8 mouse cellular contexts compared by ENCODE assay signal in the genomic region with DNA sequence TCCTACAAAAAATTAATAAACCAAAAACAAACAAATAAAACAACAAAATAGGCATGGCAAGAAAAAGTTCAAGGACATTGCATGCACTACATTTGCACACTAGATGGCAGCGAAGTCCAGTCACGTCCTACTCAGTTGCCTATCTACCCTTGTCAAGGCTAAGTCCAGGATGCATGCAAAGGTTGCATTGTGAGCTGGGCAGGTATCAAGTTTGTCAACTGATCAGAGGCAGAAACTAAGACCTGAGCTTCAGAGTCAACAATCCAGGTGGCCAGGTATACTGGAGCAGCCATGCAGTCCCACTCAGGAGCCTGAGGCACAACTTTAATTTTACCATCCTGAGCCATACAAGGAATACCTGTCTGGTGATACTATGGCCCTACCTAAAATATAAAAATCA. TPM values are rescaled to one million over a fixed set of nuclear protein-coding genes. Genes with fewer than 3 reads are reported as not detected.
DNase-seq lines count a peak whose midpoint lies in the region; ATAC-seq and TF ChIP-seq lines count a peak whose summit lies in the region.

No protein-coding gene starts in this region.

- H3K4me2 ChIP-seq in hindbrain, embryonic 16.5 days (ENCODE audit: low read length) = no peak overlapping the region
- no peak overlapping the region for H3K4me2 ChIP-seq in myocyte (ENCODE audit: low read depth)

- peaks cover 19% of the 10 kb centered on the region for H3K36me3 ChIP-seq in hindbrain, embryonic 16.5 days (ENCODE audit: control insufficient read depth, insufficient read depth, low read length)
- peaks cover 30% of the 10 kb centered on the region for H3K36me3 ChIP-seq in liver, adult 2 months (ENCODE audit: control insufficient read depth, insufficient read depth, low read length)
- H3K36me3 ChIP-seq in myocyte (ENCODE audit: control insufficient read depth, insufficient read depth) = peaks cover 32% of the 10 kb centered on the region

- no peak overlapping the region for H3K27ac ChIP-seq in hindbrain, embryonic 16.5 days (ENCODE audit: low read depth, low read length)
- H3K27ac ChIP-seq in liver, adult 2 months (replicated peaks; ENCODE audit: insufficient read depth, low read depth, low read length) = no peak overlapping the region

- H3K9me3 ChIP-seq in hindbrain, embryonic 16.5 days (ENCODE audit: control insufficient read depth, low read length) = no peaks in the 10 kb centered on the region

- no peak for TF ChIP-seq POLR2A in liver, adult 2 months (IDR thresholded peaks at IDR 0.05; ENCODE audit: extremely low read depth, insufficient read depth, low read length)
- peak; percentile 51 for TF ChIP-seq POLR2A in myocyte (IDR thresholded peaks at IDR 0.05; ENCODE audit: insufficient read length, low read depth)

- TF ChIP-seq CTCF in liver, adult 2 months (IDR thresholded peaks at IDR 0.05; ENCODE audit: low read depth, low read length) = peak; percentile 75

- no peak overlapping the region for H3K4me3 ChIP-seq in hindbrain, embryonic 16.5 days (ENCODE audit: low read length)
- no peak overlapping the region for H3K4me3 ChIP-seq in liver, adult 2 months (ENCODE audit: insufficient read depth, low read depth, low read length)
- H3K4me3 ChIP-seq in myocyte = no peak overlapping the region

- DNase-seq in right cerebral cortex, postnatal 10 days (ENCODE audit: low spot score in 2 of 2) = peak; percentile 69 to 72
- DNase-seq in right cerebral cortex, postnatal 4 days = no peak
- DNase-seq in c-Kit-negative CD71-positive TER-119-positive erythroid progenitor cells, embryonic 14.5 days (ENCODE audit: low read depth, low spot score) = peak; percentile 72
- peak; percentile 72 for DNase-seq in liver, adult 2 months (ENCODE audit: extremely low read depth, low read depth, low spot score)
- no peak for DNase-seq in ovary, postnatal 36 days (ENCODE audit: low spot score)

- no peaks in the 10 kb centered on the region for H3K79me2 ChIP-seq in liver, adult 2 months (ENCODE audit: control insufficient read depth, insufficient read depth, low read length)
- peaks cover 32% of the 10 kb centered on the region for H3K79me2 ChIP-seq in myocyte (ENCODE audit: control insufficient read depth, insufficient read depth)

- H3K9ac ChIP-seq in hindbrain, embryonic 16.5 days (ENCODE audit: low read depth, low read length) = no peak overlapping the region
- no peak overlapping the region for H3K9ac ChIP-seq in liver, adult 2 months (ENCODE audit: low read depth, low read length)

- no peaks in the 10 kb centered on the region for H3K27me3 ChIP-seq in hindbrain, embryonic 16.5 days (replicated peaks; ENCODE audit: control insufficient read depth, insufficient read depth, low read length)
- no peaks in the 10 kb centered on the region for H3K27me3 ChIP-seq in liver, adult 2 months (ENCODE audit: control insufficient read depth, insufficient read depth, low read length)
- H3K27me3 ChIP-seq in myocyte (ENCODE audit: control insufficient read depth, insufficient read depth, insufficient read length) = no peaks in the 10 kb centered on the region

- 4% methylated on average over 2 of the region's 2 CpGs for WGBS in hindbrain, embryonic 16.5 days
- 5% methylated on average over 2 of the region's 2 CpGs for WGBS in liver, adult 2 months

- ATAC-seq in erythroid progenitor cell, adult 5-6 weeks (replicated peaks; ENCODE audit: low FRiP score, poor library complexity, severe bottlenecking) = peak; percentile 82
- peak; percentile 64 for ATAC-seq in hindbrain, embryonic 16.5 days

- peaks cover 36% of the 10 kb centered on the region for H3K4me1 ChIP-seq in hindbrain, embryonic 16.5 days (ENCODE audit: control insufficient read depth, insufficient read depth, low read depth, low read length)
- peaks cover 9% of the 10 kb centered on the region; the same call in 1 of the 2 replicates for H3K4me1 ChIP-seq in liver, adult 2 months (ENCODE audit: control insufficient read depth, insufficient read depth, low read length)

- H3ac ChIP-seq in myocyte (ENCODE audit: control insufficient read depth, insufficient read length) = no peak overlapping the region

TF ChIP-seq in myocyte, 11 proteins besides CTCF, POLR2A, EP300 and RAD21:
- TF ChIP-seq POLR2AphosphoS2 (IDR thresholded peaks at IDR 0.05; ENCODE audit: insufficient read length, low read depth) (peak; percentile 94), E2F4 (IDR thresholded peaks at IDR 0.05; ENCODE audit: insufficient read depth) (no peak)

RNA-seq across cellular contexts. Expression of a gene that starts 21.9 kb away (rescaled TPM):
- total RNA-seq in erythroid progenitor cell, adult 5-6 weeks (2015; ENCODE audit: low replicate concordance) = 18.4 and 24.1 TPM in 2 replicates
- total RNA-seq in erythroid progenitor cell, adult 5-6 weeks (2017; ENCODE audit: low replicate concordance) = 17.2 and 17.3 TPM in 2 replicates
- 83.2 and 93.9 TPM in 2 replicates for polyA plus RNA-seq in hindbrain, embryonic 16.5 days (2015; fragmentation: Nextera tagmentation; extraction: Ambion mirVana)
- total RNA-seq in liver, adult 2 months (2014; rRNA removed) = 28.9 and 35.9 TPM in 2 replicates
- polyA plus RNA-seq in liver, adult 2 months (2012; rRNA removed) = 40.9 and 46.6 TPM in 2 replicates
- polyA plus RNA-seq in myocyte (2012; fragmentation: generic; extraction: Trizol) = 73.5 TPM

RNA-seq across cellular contexts. Expression of a gene that starts 52.4 kb away (rescaled TPM):
- total RNA-seq in erythroid progenitor cell, adult 5-6 weeks (2015; ENCODE audit: low replicate concordance) = 2.5 and 10.1 TPM in 2 replicates
- total RNA-seq in erythroid progenitor cell, adult 5-6 weeks (2017; ENCODE audit: low replicate concordance) = 1.6 TPM in 1 of 2 replicates, not detected in the other
- 11.6 and 15.4 TPM in 2 replicates for polyA plus RNA-seq in hindbrain, embryonic 16.5 days (2015; fragmentation: Nextera tagmentation; extraction: Ambion mirVana)
- 1.2 and 2.1 TPM in 2 replicates for total RNA-seq in liver, adult 2 months (2014; rRNA removed)
- 3.4 and 3.6 TPM in 2 replicates for polyA plus RNA-seq in liver, adult 2 months (2012; rRNA removed)
- 100 TPM for polyA plus RNA-seq in myocyte (2012; fragmentation: generic; extraction: Trizol)

Comparison
In these comparisons a context has a peak if more than half of its experiments do, and no peak if none do; other contexts are left out.
1. DNase-seq: peak in right cerebral cortex, postnatal 10 days (2 of 2), c-Kit-negative CD71-positive TER-119-positive erythroid progenitor cells, embryonic 14.5 days (single experiment) and liver, adult 2 months (single experiment); none in right cerebral cortex, postnatal 4 days (single experiment) and ovary, postnatal 36 days (single experiment).